Mouse (Mus musculus): ENCODE results near the gene Wbp2nl. TPM values are rescaled to one million over a fixed set of nuclear protein-coding genes. Genes with fewer than 3 reads are reported as not detected.

The Wbp2nl gene
- polyA plus RNA-seq, 1 experiment, result not detected

DNA sequence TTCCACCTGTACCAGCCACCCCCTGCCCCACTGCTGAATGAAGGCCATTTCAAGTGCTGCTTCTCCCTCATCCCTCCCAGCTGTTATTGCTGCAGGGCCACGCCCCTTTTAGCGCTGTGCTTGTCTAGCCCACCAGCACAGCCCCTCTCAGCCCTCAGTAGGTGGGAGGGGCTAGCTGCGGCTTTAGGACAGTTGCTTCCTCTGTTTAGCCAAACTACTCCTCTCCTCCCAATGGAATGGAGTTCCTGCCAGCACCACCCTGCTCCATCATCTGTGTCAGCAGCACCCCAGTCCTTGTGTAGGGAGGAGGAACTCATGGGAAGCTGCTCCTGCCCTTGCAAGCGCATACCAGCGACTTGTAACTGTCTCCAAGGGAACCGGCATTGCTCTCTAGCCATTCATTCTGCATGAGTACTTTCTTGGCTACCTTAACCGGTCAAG, 5.5 kb upstream of the Wbp2nl start:
- TF ChIP-seq CTCF (IDR thresholded peaks at IDR 0.05; ENCODE audit: insufficient read depth, low read depth, low read length) (no peak), POLR2A (IDR thresholded peaks at IDR 0.05; ENCODE audit: insufficient read depth, low read depth, low read length) (no peak)
- Histone ChIP-seq H3K4me3 (ENCODE audit: insufficient read depth, low read depth, low read length) (no peak overlapping the region), H3K27ac (ENCODE audit: insufficient read depth, low read depth, low read length) (no peak overlapping the region), H3K4me1 (ENCODE audit: control insufficient read depth, insufficient read depth, low read length) (peaks cover 5% of the 10 kb centered on the region)
- WGBS, result 10% methylated on average over 7 of the region's 7 CpGs

GRCm38 (mm10) chr15:82294059-82294458, 4.7 kb upstream of the Wbp2nl start:
- whole genome bisulfite sequencing, result 25% methylated on average over 8 of the region's 8 CpGs
- H3K4me1 ChIP-seq (ENCODE audit: control insufficient read depth, insufficient read depth, low read length), result peaks cover 5% of the 10 kb centered on the region
- TF ChIP-seq CTCF (IDR thresholded peaks at IDR 0.05; ENCODE audit: insufficient read depth, low read depth, low read length), result no peak
- TF ChIP-seq POLR2A (IDR thresholded peaks at IDR 0.05; ENCODE audit: insufficient read depth, low read depth, low read length), result no peak
- H3K27ac ChIP-seq (ENCODE audit: insufficient read depth, low read depth, low read length), result no peak overlapping the region
- H3K4me3 ChIP-seq (ENCODE audit: insufficient read depth, low read depth, low read length), result no peak overlapping the region

- no peak overlapping the region for H3K4me3 ChIP-seq (ENCODE audit: insufficient read depth, low read depth, low read length)
- H3K4me1 ChIP-seq (ENCODE audit: control insufficient read depth, insufficient read depth, low read length), result no peaks in the 10 kb centered on the region
- 81% methylated on average over 3 of the region's 3 CpGs for WGBS
- TF ChIP-seq CTCF (IDR thresholded peaks at IDR 0.05; ENCODE audit: insufficient read depth, low read depth, low read length) (no peak), POLR2A (IDR thresholded peaks at IDR 0.05; ENCODE audit: insufficient read depth, low read depth, low read length) (no peak)
- no peak overlapping the region for H3K27ac ChIP-seq (ENCODE audit: insufficient read depth, low read depth, low read length)
Measured at GRCm38 (mm10) chr15:82307107-82307506, 8.4 kb downstream of the Wbp2nl start.

DNA sequence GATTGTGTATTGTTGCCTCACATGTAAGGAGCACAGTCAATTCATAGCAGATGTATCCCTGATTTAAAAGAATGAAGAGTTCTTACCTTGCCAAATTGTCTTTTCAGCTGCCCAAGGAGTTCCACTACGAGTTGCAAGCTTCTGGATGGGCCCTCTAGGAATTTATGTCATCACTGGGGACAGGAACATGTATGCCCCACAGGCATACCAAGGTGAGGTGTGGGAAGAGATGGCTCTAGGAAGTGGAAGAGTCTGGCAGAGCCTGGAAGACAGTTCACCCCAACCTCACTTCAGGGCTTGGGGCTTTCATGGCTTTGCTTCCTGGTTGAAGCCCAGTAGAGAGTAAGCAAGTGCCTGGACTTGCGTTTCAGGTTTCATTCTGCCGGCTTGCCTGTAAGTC, 9.7 kb downstream of the Wbp2nl start:
- H3K27ac ChIP-seq (ENCODE audit: insufficient read depth, low read depth, low read length), result no peak overlapping the region
- no peak overlapping the region for H3K4me3 ChIP-seq (ENCODE audit: insufficient read depth, low read depth, low read length)
- WGBS, result 87% methylated on average over 3 of the region's 3 CpGs
- H3K4me1 ChIP-seq (ENCODE audit: control insufficient read depth, insufficient read depth, low read length), result no peaks in the 10 kb centered on the region
- no peak for TF ChIP-seq CTCF (IDR thresholded peaks at IDR 0.05; ENCODE audit: insufficient read depth, low read depth, low read length)
- no peak for TF ChIP-seq POLR2A (IDR thresholded peaks at IDR 0.05; ENCODE audit: insufficient read depth, low read depth, low read length)

- Histone ChIP-seq H3K4me1 (ENCODE audit: control insufficient read depth, insufficient read depth, low read length) (no peaks in the 10 kb centered on the region), H3K4me3 (ENCODE audit: insufficient read depth, low read depth, low read length) (no peak overlapping the region), H3K27ac (ENCODE audit: insufficient read depth, low read depth, low read length) (no peak overlapping the region)
- 85% methylated on average over 6 of the region's 6 CpGs for WGBS
- TF ChIP-seq CTCF (IDR thresholded peaks at IDR 0.05; ENCODE audit: insufficient read depth, low read depth, low read length) (no peak), POLR2A (IDR thresholded peaks at IDR 0.05; ENCODE audit: insufficient read depth, low read depth, low read length) (no peak)
Measured at GRCm38 (mm10) chr15:82317839-82318238, 19.1 kb downstream of the Wbp2nl start.

GRCm38 (mm10) chr15:82319613-82320012, 20.9 kb downstream of the Wbp2nl start:
- Histone ChIP-seq H3K4me3 (ENCODE audit: insufficient read depth, low read depth, low read length) (no peak overlapping the region), H3K4me1 (ENCODE audit: control insufficient read depth, insufficient read depth, low read length) (no peaks in the 10 kb centered on the region), H3K27ac (ENCODE audit: insufficient read depth, low read depth, low read length) (no peak overlapping the region)
- 53% methylated on average over 1 of the region's 1 CpGs for WGBS
- TF ChIP-seq CTCF (IDR thresholded peaks at IDR 0.05; ENCODE audit: insufficient read depth, low read depth, low read length) (no peak), POLR2A (IDR thresholded peaks at IDR 0.05; ENCODE audit: insufficient read depth, low read depth, low read length) (no peak)

DNA sequence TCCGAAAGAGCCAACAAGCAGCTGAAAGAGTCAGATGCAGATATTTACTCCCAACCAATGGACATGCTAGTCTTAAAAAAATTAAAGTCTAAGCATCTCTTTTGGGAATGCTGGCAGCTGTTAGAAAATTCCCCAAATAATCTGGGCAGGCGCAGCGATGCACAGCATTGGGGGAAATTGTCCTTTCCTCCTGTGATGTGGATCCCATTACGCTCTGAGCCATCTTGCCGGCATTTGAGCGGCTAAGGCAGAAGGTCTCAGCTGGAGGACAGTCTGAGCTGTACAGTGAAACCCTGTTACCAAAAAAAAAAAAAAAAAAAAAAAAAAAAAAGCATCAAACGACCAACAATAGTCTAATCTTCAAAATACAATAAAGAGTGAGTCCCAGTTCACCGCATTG, 23.4 kb downstream of the Wbp2nl start:
- no peak overlapping the region for H3K27ac ChIP-seq (ENCODE audit: insufficient read depth, low read depth, low read length)
- TF ChIP-seq POLR2A (IDR thresholded peaks at IDR 0.05; ENCODE audit: insufficient read depth, low read depth, low read length) (no peak), CTCF (IDR thresholded peaks at IDR 0.05; ENCODE audit: insufficient read depth, low read depth, low read length) (no peak)
- no peak overlapping the region for H3K4me3 ChIP-seq (ENCODE audit: insufficient read depth, low read depth, low read length)
- WGBS, result 79% methylated on average over 8 of the region's 8 CpGs
- no peaks in the 10 kb centered on the region for H3K4me1 ChIP-seq (ENCODE audit: control insufficient read depth, insufficient read depth, low read length)

GRCm38 (mm10) chr15:82325382-82325781, 26.6 kb downstream of the Wbp2nl start:
- Histone ChIP-seq H3K27ac (ENCODE audit: insufficient read depth, low read depth, low read length) (no peak overlapping the region), H3K4me1 (ENCODE audit: control insufficient read depth, insufficient read depth, low read length) (no peaks in the 10 kb centered on the region), H3K4me3 (ENCODE audit: insufficient read depth, low read depth, low read length) (no peak overlapping the region)
- TF ChIP-seq POLR2A (IDR thresholded peaks at IDR 0.05; ENCODE audit: insufficient read depth, low read depth, low read length) (no peak), CTCF (IDR thresholded peaks at IDR 0.05; ENCODE audit: insufficient read depth, low read depth, low read length) (no peak)
- 84% methylated on average over 2 of the region's 2 CpGs for WGBS

GRCm38 (mm10) chr15:82335194-82335593, 36.4 kb downstream of the Wbp2nl start:
- TF ChIP-seq POLR2A (IDR thresholded peaks at IDR 0.05; ENCODE audit: insufficient read depth, low read depth, low read length) (no peak), CTCF (IDR thresholded peaks at IDR 0.05; ENCODE audit: insufficient read depth, low read depth, low read length) (no peak)
- Histone ChIP-seq H3K4me1 (ENCODE audit: control insufficient read depth, insufficient read depth, low read length) (peaks cover 19% of the 10 kb centered on the region), H3K4me3 (ENCODE audit: insufficient read depth, low read depth, low read length) (no peak overlapping the region), H3K27ac (ENCODE audit: insufficient read depth, low read depth, low read length) (no peak overlapping the region)
- WGBS, result 95% methylated on average over 4 of the region's 4 CpGs

GRCm38 (mm10) chr15:82336629-82337028, 37.9 kb downstream of the Wbp2nl start:
- WGBS, result 74% methylated on average over 12 of the region's 12 CpGs
- no peak for TF ChIP-seq POLR2A (IDR thresholded peaks at IDR 0.05; ENCODE audit: insufficient read depth, low read depth, low read length)
- no peak for TF ChIP-seq CTCF (IDR thresholded peaks at IDR 0.05; ENCODE audit: insufficient read depth, low read depth, low read length)
- no peak overlapping the region for H3K4me3 ChIP-seq (ENCODE audit: insufficient read depth, low read depth, low read length)

More at GRCm38 (mm10) chr15:82336629-82337028, 37.9 kb downstream of the Wbp2nl start:
- Histone ChIP-seq H3K27ac (ENCODE audit: insufficient read depth, low read depth, low read length) (no peak overlapping the region), H3K4me1 (ENCODE audit: control insufficient read depth, insufficient read depth, low read length) (peaks cover 25% of the 10 kb centered on the region)

Measured in olfactory bulb, adult 2 months (tissue).